Mouse (Mus musculus): ENCODE results near the gene Pnkp.

The Pnkp gene

DNA sequence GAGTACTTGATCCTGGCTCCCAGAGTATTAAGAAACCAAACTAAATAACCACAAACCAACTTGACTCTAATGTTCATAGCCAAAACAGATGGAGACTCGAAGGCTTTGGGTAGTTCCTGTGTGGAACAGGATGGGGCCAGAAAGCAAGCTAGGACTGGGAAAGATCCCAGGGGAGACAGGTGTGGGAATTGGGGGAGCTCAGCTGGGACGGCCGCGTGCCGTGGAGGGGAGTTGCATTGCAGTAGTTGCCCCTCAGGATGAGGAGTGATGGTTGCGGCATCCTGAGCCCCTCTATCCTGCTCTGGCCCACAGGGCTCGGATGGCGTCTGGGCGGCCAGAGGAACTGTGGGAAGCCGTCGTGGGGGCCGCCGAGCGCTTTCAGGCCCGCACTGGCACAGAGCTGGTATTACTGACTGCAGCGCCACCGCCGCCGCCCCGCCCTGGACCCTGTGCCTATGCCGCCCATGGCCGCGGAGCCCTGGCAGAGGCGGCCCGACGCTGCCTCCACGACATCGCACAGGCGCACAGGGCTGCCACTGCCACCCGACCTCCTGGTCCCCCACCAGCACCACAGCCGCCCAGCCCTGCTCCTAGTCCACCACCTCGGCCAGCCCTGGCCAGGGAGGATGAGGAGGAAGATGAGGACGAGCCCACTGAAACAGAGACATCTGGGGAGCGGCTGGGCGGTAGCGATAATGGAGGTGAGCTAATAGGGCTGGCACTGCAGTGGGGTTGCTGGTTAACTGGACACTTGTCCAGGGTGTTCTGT, 4.5 kb upstream of the Pnkp start:
- WGBS = 90% methylated on average over 36 of the region's 36 CpGs

- WGBS = 91% methylated on average over 2 of the region's 2 CpGs
These were observed 3.9 kb upstream of the Pnkp start for GRCm38 (mm10) chr7:44853065-44853464.

- 35% methylated on average over 26 of the region's 26 CpGs for WGBS
These were observed 3.2 kb upstream of the Pnkp start for GRCm38 (mm10) chr7:44853596-44854355.

GRCm38 (mm10) chr7:44854356-44855031, 2.4 kb upstream of the Pnkp start:
- 11% methylated on average over 45 of the region's 45 CpGs for WGBS

- 24% methylated on average over 10 of the region's 10 CpGs for WGBS
These were observed 1.9 kb upstream of the Pnkp start for GRCm38 (mm10) chr7:44855036-44855435.

- WGBS = 61% methylated on average over 9 of the region's 9 CpGs
These were observed 548 bp upstream of the Pnkp start for GRCm38 (mm10) chr7:44856265-44856916.

GRCm38 (mm10) chr7:44857905-44858304, 966 bp downstream of the Pnkp start:
- 22% methylated on average over 8 of the region's 8 CpGs for WGBS

- WGBS = 83% methylated on average over 11 of the region's 11 CpGs
These were observed 3.0 kb downstream of the Pnkp start for GRCm38 (mm10) chr7:44859896-44860295.

- WGBS = 40% methylated on average over 22 of the region's 22 CpGs
These were observed 3.9 kb downstream of the Pnkp start for GRCm38 (mm10) chr7:44860576-44861428.

GRCm38 (mm10) chr7:44861429-44861816, 4.5 kb downstream of the Pnkp start:
- 74% methylated on average over 14 of the region's 14 CpGs for WGBS

DNA sequence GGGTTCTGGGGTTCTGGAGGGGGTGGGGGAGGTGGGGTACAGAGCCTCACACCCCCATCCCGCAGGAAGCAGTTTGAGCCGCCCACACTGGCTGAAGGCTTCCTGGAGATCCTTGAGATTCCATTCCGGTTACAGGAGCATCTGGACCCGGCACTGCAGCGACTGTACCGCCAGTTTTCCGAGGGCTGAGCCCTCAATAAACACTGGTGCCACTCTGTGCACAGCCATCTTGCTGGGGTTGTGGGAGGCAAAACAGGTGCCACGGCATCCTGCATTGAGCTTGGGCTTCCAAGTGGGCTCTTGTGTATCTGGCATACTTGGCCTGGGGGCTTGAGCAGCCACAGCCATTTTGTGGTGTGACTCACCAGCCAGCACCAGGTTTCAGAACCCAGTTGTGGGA, 5.5 kb downstream of the Pnkp start:
- 35% methylated on average over 8 of the region's 8 CpGs for WGBS

DNA sequence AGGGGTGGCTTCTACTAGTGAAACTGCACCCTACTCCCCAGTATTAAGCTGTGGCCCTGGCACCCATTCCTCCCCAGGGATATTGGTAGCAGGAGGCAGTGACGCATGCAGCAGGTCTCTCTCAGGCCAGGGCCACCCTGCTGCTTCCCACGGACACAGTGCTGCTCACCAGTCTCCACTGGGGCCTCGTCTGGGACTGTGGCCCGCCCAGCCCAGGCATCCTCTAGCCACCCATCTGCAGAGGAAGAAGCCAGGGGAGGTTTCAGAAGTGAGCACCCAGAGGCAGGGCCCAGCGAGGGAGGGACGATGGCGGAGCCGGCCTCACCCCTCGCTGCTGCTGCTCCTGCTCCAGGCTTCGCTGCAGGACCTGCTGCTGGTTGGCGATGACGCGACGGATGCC, 6.3 kb downstream of the Pnkp start:
- 80% methylated on average over 14 of the region's 14 CpGs for WGBS

GRCm38 (mm10) chr7:44863982-44864494, 7.1 kb downstream of the Pnkp start:
- 71% methylated on average over 11 of the region's 11 CpGs for WGBS

DNA sequence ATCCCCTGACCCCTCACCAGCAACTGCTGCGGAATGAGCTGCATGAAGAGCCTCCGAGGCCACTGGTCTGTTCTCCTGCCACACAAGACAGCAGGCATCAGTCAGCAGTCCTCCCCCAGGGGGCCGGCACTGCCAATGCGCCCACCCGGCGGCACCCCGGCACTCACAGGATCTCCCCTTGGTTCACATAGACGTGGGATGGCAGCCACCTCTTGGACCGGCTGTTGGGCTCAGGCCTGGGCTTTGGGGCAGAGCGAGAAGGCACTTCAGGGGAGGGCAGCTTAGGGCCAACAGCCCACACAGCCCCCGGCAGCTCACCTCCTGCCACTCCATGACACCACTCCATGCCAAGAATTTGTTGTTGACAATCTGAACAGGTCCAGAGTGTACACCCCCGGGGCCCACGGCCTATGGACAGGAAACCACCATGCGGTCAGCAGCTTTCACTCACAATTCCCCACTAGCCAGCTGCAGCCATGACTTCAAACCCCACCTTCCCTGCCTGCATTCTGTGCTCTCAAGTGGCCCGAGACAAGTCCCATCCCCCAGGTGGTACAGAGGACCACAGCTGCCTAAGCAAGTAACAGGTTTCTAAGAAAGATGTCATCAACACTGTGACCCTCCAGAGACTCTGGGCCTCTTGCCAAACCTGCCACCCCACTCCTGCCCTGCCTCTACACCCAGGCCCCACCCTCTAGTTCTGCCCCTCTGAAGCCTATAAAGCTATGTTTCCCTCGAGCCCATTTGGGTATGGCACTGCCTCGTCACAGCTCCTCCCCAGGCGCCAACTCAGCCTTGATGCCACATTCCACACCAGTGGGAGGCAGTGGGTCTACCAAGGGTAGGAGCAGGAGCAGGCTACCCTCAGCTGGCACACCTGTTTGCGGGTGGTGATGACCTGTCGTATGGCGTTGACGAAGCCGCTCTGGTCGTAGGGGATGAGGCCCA, 7.9 kb downstream of the Pnkp start:
- WGBS = 52% methylated on average over 24 of the region's 24 CpGs

GRCm38 (mm10) chr7:44866276-44867009, 9.5 kb downstream of the Pnkp start:
- WGBS = 16% methylated on average over 15 of the region's 15 CpGs

DNA sequence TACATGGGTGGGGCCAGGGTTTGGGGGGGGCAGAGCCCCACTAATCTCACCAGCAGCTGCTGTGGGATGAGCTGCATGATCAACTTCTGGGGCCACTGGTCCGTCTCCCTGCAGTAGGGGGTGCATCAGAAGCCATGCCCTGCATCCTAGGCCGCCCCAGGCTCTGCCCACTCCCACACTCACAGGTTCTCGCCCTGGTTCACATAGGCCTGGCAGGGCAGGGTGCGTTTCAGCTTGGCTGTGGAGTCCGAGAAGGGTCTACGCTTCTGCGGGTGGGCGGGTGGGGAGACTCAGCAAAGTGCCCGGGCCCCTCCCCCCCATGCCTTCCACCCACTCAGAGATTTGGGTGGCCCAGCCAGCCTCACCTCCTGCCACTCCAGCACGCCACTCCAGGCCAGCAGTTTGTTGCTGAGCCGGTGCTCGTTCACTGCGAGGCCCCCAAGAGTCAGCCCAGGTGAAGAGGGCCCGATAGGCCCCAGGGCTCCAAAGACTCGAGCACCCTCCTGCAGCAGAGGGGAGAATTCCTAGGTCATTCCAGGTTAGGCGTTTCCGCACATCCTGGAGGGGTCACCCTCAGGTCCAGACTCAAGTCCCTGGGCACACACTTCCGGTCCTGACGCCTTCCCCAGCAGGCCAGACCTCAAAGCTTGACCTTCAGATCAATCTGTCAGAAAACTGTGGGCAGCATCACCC, 10.2 kb downstream of the Pnkp start:
- WGBS = 37% methylated on average over 19 of the region's 19 CpGs

DNA sequence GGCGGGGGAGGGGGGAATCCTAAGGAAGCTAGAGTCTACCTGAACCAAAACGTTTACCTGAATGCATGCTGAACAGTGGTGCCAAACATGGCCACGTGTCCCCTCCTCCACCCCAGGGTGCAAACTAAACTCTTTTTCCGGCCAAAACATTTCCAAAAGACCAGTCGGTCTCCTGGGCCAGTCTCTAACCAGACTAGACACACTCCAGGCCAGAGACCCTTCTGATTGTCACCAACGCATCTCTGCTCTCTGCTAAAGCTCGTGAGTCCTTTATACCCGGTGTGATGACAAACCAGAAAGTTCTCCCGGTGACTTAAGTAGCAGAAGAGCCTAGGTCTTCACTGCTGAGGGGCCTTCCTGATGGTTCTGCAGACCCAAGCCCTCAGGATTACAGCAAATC, 10.9 kb downstream of the Pnkp start:
- 22% methylated on average over 9 of the region's 9 CpGs for WGBS

- WGBS = 5% methylated on average over 16 of the region's 16 CpGs
These were observed 11.5 kb downstream of the Pnkp start for GRCm38 (mm10) chr7:44868465-44868864.
